Mouse (Mus musculus): ENCODE data around the gene Cops7a. TPM values are rescaled to one million over a fixed set of nuclear protein-coding genes. Genes with fewer than 3 reads are reported as not detected.

Gene Cops7a
- polyA plus RNA-seq, 1 experiment from 2014 or later, result 93.1 TPM

GRCm38 (mm10) chr6:124966466-124967118 is 1.3 kb upstream of the Cops7a start:
- no peak for DNase-seq (ENCODE audit: low spot score)
- no peak for ATAC-seq (ENCODE audit: low FRiP score)
- WGBS, result 98% methylated on average over 7 of the region's 7 CpGs
- H3K4me2 ChIP-seq (replicated peaks), result peak overlapping the region; percentile 90
- peak overlapping the region; percentile 55; the same call in 1 of the 2 replicates for H3K4me3 ChIP-seq (replicated peaks; ENCODE audit: low read length)
- H3K4me1 ChIP-seq (replicated peaks; ENCODE audit: control insufficient read depth, insufficient read depth, low read length), result peaks cover 7% of the 10 kb centered on the region
- no peak overlapping the region for H3K27ac ChIP-seq
- no peak overlapping the region for H3K9ac ChIP-seq
- no peaks in the 10 kb centered on the region for H3K9me3 ChIP-seq (ENCODE audit: control insufficient read depth, low read length)
- H3K36me3 ChIP-seq (replicated peaks; ENCODE audit: control insufficient read depth, insufficient read depth), result peaks cover 12% of the 10 kb centered on the region
- H3K27me3 ChIP-seq (ENCODE audit: control insufficient read depth, insufficient read depth, low read length), result no peaks in the 10 kb centered on the region

GRCm38 (mm10) chr6:124965747-124966146 is 409 bp upstream of the Cops7a start:
- Histone ChIP-seq H3K27ac (peak overlapping the region; percentile 86), H3K9ac (peak overlapping the region; percentile 74), H3K4me2 (replicated peaks) (peak overlapping the region; percentile 90), H3K9me3 (ENCODE audit: control insufficient read depth, low read length) (no peaks in the 10 kb centered on the region), H3K36me3 (replicated peaks; ENCODE audit: control insufficient read depth, insufficient read depth) (peaks cover 20% of the 10 kb centered on the region), H3K27me3 (ENCODE audit: control insufficient read depth, insufficient read depth, low read length) (no peaks in the 10 kb centered on the region), H3K4me1 (replicated peaks; ENCODE audit: control insufficient read depth, insufficient read depth, low read length) (peaks cover 7% of the 10 kb centered on the region), H3K4me3 (replicated peaks; ENCODE audit: low read length) (peak overlapping the region; percentile 55)
- ATAC-seq (ENCODE audit: low FRiP score) (peak; percentile 3; the same call in 1 of the 2 replicates), DNase-seq (ENCODE audit: low spot score) (no peak)
- WGBS, result 18% methylated on average over 15 of the region's 15 CpGs

- no peaks in the 10 kb centered on the region for H3K27me3 ChIP-seq (ENCODE audit: control insufficient read depth, insufficient read depth, low read length)
- H3K36me3 ChIP-seq (replicated peaks; ENCODE audit: control insufficient read depth, insufficient read depth), result peaks cover 31% of the 10 kb centered on the region
- DNase-seq (ENCODE audit: low spot score), result no peak
- peak overlapping the region; percentile 55 for H3K4me3 ChIP-seq (replicated peaks; ENCODE audit: low read length)
- peak overlapping the region; percentile 86 for H3K27ac ChIP-seq
- WGBS, result 42% methylated on average over 16 of the region's 16 CpGs
- H3K4me2 ChIP-seq (replicated peaks), result peak overlapping the region; percentile 90
- ATAC-seq (ENCODE audit: low FRiP score), result peak; percentile 38
- H3K4me1 ChIP-seq (replicated peaks; ENCODE audit: control insufficient read depth, insufficient read depth, low read length), result peaks cover 7% of the 10 kb centered on the region
- H3K9me3 ChIP-seq (ENCODE audit: control insufficient read depth, low read length), result no peaks in the 10 kb centered on the region
- H3K9ac ChIP-seq, result peak overlapping the region; percentile 74
Measured at GRCm38 (mm10) chr6:124964638-124965037, 700 bp downstream of the Cops7a start.

- H3K9me3 ChIP-seq (ENCODE audit: control insufficient read depth, low read length), result no peaks in the 10 kb centered on the region
- H3K36me3 ChIP-seq (replicated peaks; ENCODE audit: control insufficient read depth, insufficient read depth), result peaks cover 66% of the 10 kb centered on the region
- no peaks in the 10 kb centered on the region for H3K27me3 ChIP-seq (ENCODE audit: control insufficient read depth, insufficient read depth, low read length)
- no peak overlapping the region for H3K4me3 ChIP-seq (replicated peaks; ENCODE audit: low read length)
- H3K4me1 ChIP-seq (replicated peaks; ENCODE audit: control insufficient read depth, insufficient read depth, low read length), result peaks cover 7% of the 10 kb centered on the region
- WGBS, result 97% methylated on average over 12 of the region's 12 CpGs
- DNase-seq (ENCODE audit: low spot score), result no peak
- no peak overlapping the region for H3K9ac ChIP-seq
- H3K4me2 ChIP-seq (replicated peaks), result no peak overlapping the region
- H3K27ac ChIP-seq, result no peak overlapping the region
- ATAC-seq (ENCODE audit: low FRiP score), result no peak
Measured at GRCm38 (mm10) chr6:124961021-124961420, 4.3 kb downstream of the Cops7a start.

GRCm38 (mm10) chr6:124959960-124960359 is 5.4 kb downstream of the Cops7a start:
- 97% methylated on average over 13 of the region's 13 CpGs for WGBS
- Histone ChIP-seq H3K36me3 (replicated peaks; ENCODE audit: control insufficient read depth, insufficient read depth) (peaks cover 74% of the 10 kb centered on the region), H3K4me1 (replicated peaks; ENCODE audit: control insufficient read depth, insufficient read depth, low read length) (peaks cover 7% of the 10 kb centered on the region), H3K27ac (no peak overlapping the region), H3K9ac (no peak overlapping the region), H3K4me3 (replicated peaks; ENCODE audit: low read length) (no peak overlapping the region), H3K9me3 (ENCODE audit: control insufficient read depth, low read length) (no peaks in the 10 kb centered on the region), H3K27me3 (ENCODE audit: control insufficient read depth, insufficient read depth, low read length) (no peaks in the 10 kb centered on the region), H3K4me2 (replicated peaks) (no peak overlapping the region)
- no peak for ATAC-seq (ENCODE audit: low FRiP score)
- DNase-seq (ENCODE audit: low spot score), result no peak

GRCm38 (mm10) chr6:124958127-124958526 is 7.2 kb downstream of the Cops7a start:
- Histone ChIP-seq H3K36me3 (replicated peaks; ENCODE audit: control insufficient read depth, insufficient read depth) (peaks cover 74% of the 10 kb centered on the region), H3K4me3 (replicated peaks; ENCODE audit: low read length) (no peak overlapping the region), H3K27me3 (ENCODE audit: control insufficient read depth, insufficient read depth, low read length) (no peaks in the 10 kb centered on the region), H3K27ac (no peak overlapping the region), H3K9ac (no peak overlapping the region), H3K4me2 (replicated peaks) (no peak overlapping the region), H3K4me1 (replicated peaks; ENCODE audit: control insufficient read depth, insufficient read depth, low read length) (no peaks in the 10 kb centered on the region), H3K9me3 (ENCODE audit: control insufficient read depth, low read length) (no peaks in the 10 kb centered on the region)
- no peak for ATAC-seq (ENCODE audit: low FRiP score)
- no peak for DNase-seq (ENCODE audit: low spot score)
- WGBS, result 91% methylated on average over 3 of the region's 3 CpGs

- no peak for DNase-seq (ENCODE audit: low spot score)
- Histone ChIP-seq H3K4me2 (replicated peaks) (no peak overlapping the region), H3K9ac (no peak overlapping the region), H3K9me3 (ENCODE audit: control insufficient read depth, low read length) (no peaks in the 10 kb centered on the region), H3K36me3 (replicated peaks; ENCODE audit: control insufficient read depth, insufficient read depth) (peaks cover 49% of the 10 kb centered on the region), H3K4me3 (replicated peaks; ENCODE audit: low read length) (no peak overlapping the region), H3K4me1 (replicated peaks; ENCODE audit: control insufficient read depth, insufficient read depth, low read length) (no peaks in the 10 kb centered on the region), H3K27me3 (ENCODE audit: control insufficient read depth, insufficient read depth, low read length) (no peaks in the 10 kb centered on the region), H3K27ac (no peak overlapping the region)
- no peak for ATAC-seq (ENCODE audit: low FRiP score)
- 96% methylated on average over 4 of the region's 4 CpGs for WGBS
Measured at GRCm38 (mm10) chr6:124955212-124955611, 10.1 kb downstream of the Cops7a start.

- no peaks in the 10 kb centered on the region for H3K9me3 ChIP-seq (ENCODE audit: control insufficient read depth, low read length)
- no peak for ATAC-seq (ENCODE audit: low FRiP score)
- H3K27me3 ChIP-seq (ENCODE audit: control insufficient read depth, insufficient read depth, low read length), result no peaks in the 10 kb centered on the region
- no peak overlapping the region for H3K4me2 ChIP-seq (replicated peaks)
- H3K27ac ChIP-seq, result no peak overlapping the region
- no peaks in the 10 kb centered on the region for H3K4me1 ChIP-seq (replicated peaks; ENCODE audit: control insufficient read depth, insufficient read depth, low read length)
- peaks cover 38% of the 10 kb centered on the region for H3K36me3 ChIP-seq (replicated peaks; ENCODE audit: control insufficient read depth, insufficient read depth)
- DNase-seq (ENCODE audit: low spot score), result no peak
- H3K4me3 ChIP-seq (replicated peaks; ENCODE audit: low read length), result no peak overlapping the region
- WGBS, result 87% methylated on average over 2 of the region's 2 CpGs
- H3K9ac ChIP-seq, result no peak overlapping the region
Measured at GRCm38 (mm10) chr6:124953991-124954715, 11.2 kb downstream of the Cops7a start.

- Histone ChIP-seq H3K27ac (no peak overlapping the region), H3K36me3 (replicated peaks; ENCODE audit: control insufficient read depth, insufficient read depth) (peaks cover 6% of the 10 kb centered on the region), H3K4me1 (replicated peaks; ENCODE audit: control insufficient read depth, insufficient read depth, low read length) (no peaks in the 10 kb centered on the region), H3K27me3 (ENCODE audit: control insufficient read depth, insufficient read depth, low read length) (no peaks in the 10 kb centered on the region), H3K4me3 (replicated peaks; ENCODE audit: low read length) (no peak overlapping the region), H3K4me2 (replicated peaks) (no peak overlapping the region), H3K9me3 (ENCODE audit: control insufficient read depth, low read length) (no peaks in the 10 kb centered on the region), H3K9ac (no peak overlapping the region)
- WGBS, result 95% methylated on average over 3 of the region's 3 CpGs
- DNase-seq (ENCODE audit: low spot score), result no peak
- no peak for ATAC-seq (ENCODE audit: low FRiP score)
Measured at GRCm38 (mm10) chr6:124943526-124943925, 21.8 kb downstream of the Cops7a start.

All from hindbrain, embryonic 14.5 days (tissue).